Mouse (Mus musculus) spleen, adult 2 months (tissue): Measurements from ENCODE around the gene Gm42688.

Experiments
- CTCF ChIP-seq: fragments of 200-500 bp; IDR thresholded peaks from 2 replicates; pipeline ENCODE4 v1.5.1; 2011; ENCODE audit warnings: mild to moderate bottlenecking, inconsistent platforms; ENCODE audit not compliant: insufficient read depth, insufficient read length, insufficient replicate concordance; ENCODE audit errors: extremely low read depth
- POLR2A ChIP-seq: fragments of 200-500 bp; IDR thresholded peaks from 2 replicates; pipeline ENCODE4 v1.6.1; 2011; ENCODE audit warnings: low read depth, low read length, inconsistent platforms

DNA sequence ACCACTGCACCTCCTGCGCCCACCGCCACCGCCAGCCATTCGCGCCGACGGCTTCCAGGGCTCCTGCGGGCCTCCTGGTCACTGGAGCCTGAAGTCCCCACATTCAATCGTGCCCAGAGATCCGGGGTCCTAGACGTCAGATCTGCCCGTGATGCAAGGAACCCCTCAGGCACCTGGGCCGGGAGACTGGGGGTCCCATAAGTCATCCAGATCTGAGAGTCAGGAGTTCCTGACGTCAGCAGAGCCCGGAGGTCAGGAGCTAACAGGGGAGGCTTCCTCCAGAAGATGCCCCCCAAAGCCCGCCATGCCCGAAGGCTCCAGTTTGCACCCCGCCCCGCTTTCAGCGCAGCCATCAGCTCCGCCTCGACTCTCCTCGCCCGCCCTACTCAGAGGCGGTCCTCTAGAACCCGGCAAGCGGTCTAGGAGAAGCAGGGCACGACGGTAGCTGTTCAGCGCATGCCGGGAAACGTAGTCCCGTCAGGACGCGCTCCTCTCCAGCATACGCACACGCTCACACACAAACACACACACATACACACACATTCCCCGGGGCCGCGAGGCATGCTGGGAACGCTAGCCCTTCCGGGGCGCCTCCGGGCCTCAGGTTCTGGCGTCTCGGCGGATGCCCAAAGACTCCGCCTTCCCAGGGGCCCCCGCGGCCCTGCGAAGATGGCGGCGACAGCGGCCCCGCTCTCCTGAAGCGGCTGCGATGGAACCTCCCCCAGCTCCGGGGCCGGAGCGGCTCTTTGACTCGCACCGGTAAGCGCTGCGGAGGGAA lies 47.2 kb upstream of the Gm42688 start, which contains the start of gene Aup1:
- peak; percentile 57 for TF ChIP-seq POLR2A
- no peak for TF ChIP-seq CTCF
